Mouse (Mus musculus) hindbrain, embryonic 14.5 days (tissue): ENCODE measurements around the gene Arid3a. TPM values are rescaled to one million over a fixed set of nuclear protein-coding genes. Genes with fewer than 3 reads are reported as not detected.
"Not testable (repeated sequence)": the region's sequence is repeated elsewhere in the genome, so short reads cannot be mapped to it uniquely, and the experiment has no call there.

Experiments
- ATAC-seq: fragments of 200-750 bp; cut with Nextera tagmentation; 2 replicates; pipeline ENCODE4 v1.8.0; 2017; ENCODE audit warnings: moderate number of reproducible peaks, mild to moderate bottlenecking, moderate TSS enrichment, moderate library complexity; ENCODE audit not compliant: low FRiP score
- DNase-seq: peaks from one replicate; pipeline ENCODE4 v3.0.0-alpha.2; 2015; ENCODE audit warnings: low spot score
- H3K27ac ChIP-seq: fragments of 300-500 bp; sonication (generic); 2 replicates; pipeline ENCODE4 v1.5.1; 2014; ENCODE audit warnings: mild to moderate bottlenecking, moderate library complexity
- H3K27me3 ChIP-seq: fragments of 300-500 bp; sonication (generic); 2 replicates; pipeline ENCODE4 v1.6.1; 2014; ENCODE audit warnings: mild to moderate bottlenecking, low read length, mixed read lengths; ENCODE audit not compliant: control insufficient read depth, insufficient read depth
- H3K36me3 ChIP-seq: fragments of 300-500 bp; sonication (generic); replicated peaks from 2 replicates; pipeline ENCODE4 v1.6.1; 2014; ENCODE audit not compliant: control insufficient read depth, insufficient read depth
- H3K4me1 ChIP-seq: fragments of 300-500 bp; sonication (generic); replicated peaks from 2 replicates; pipeline ENCODE4 v1.6.1; 2014; ENCODE audit warnings: antibody characterized with exemption, low read length, mixed read lengths; ENCODE audit not compliant: control insufficient read depth, insufficient read depth
- H3K4me2 ChIP-seq: fragments of 300-500 bp; sonication (generic); replicated peaks from 2 replicates; pipeline ENCODE4 v1.6.1; 2014; ENCODE audit warnings: mild to moderate bottlenecking, moderate library complexity
- H3K4me3 ChIP-seq: fragments of 300-500 bp; sonication (generic); replicated peaks from 2 replicates; pipeline ENCODE4 v1.5.1; 2014; ENCODE audit warnings: mild to moderate bottlenecking, low read length
- H3K9ac ChIP-seq: fragments of 300-500 bp; sonication (generic); 2 replicates; pipeline ENCODE4 v1.6.1; 2014
- H3K9me3 ChIP-seq: fragments of 300-500 bp; sonication (generic); 2 replicates; pipeline ENCODE4 v1.6.1; 2016; ENCODE audit warnings: low read length; ENCODE audit not compliant: control insufficient read depth
- WGBS: fragments of 180-500 bp; shearing (Covaris S2); extraction: QIAGEN DNeasy Blood & Tissue Kit; methylation state at CpG from one replicate; pipeline ENCODE4 v1.1.7; 2014; 5-methylcytosine and 5-hydroxymethylcytosine counted together
- polyA plus RNA-seq: library from polyadenylated mRNA; unstranded; fragments of >200 nt; fragmentation: Nextera tagmentation; extraction: Ambion mirVana; gene quantifications from 2 replicates; pipeline ENCODE4 v1.2.1, GENCODE M21; 2014

Gene Arid3a
- 3.4 and 3.8 TPM in 2 replicates for polyA plus RNA-seq

GRCm38 (mm10) chr10:79926491-79927323 is at the start of gene Arid3a:
Gene Arid3a, plus strand, starts transcription at chr10:79927043.
- WGBS, result under 1% methylated on average over 63 of the region's 63 CpGs
- H3K27ac ChIP-seq, result peak within 1 kb of the TSS; percentile 91
- ATAC-seq, result peak; percentile 78

GRCm38 (mm10) chr10:79877174-79877573 is 49.7 kb upstream of the Arid3a start:
- H3K4me3 ChIP-seq, result no peak overlapping the region
- ATAC-seq (no peak), DNase-seq (no peak)
- H3K9ac ChIP-seq, result no peak overlapping the region
- H3K27me3 ChIP-seq, result peaks cover 11% of the 10 kb centered on the region; the same call in 1 of the 2 replicates
- H3K9me3 ChIP-seq, result no peaks in the 10 kb centered on the region
- peaks cover 21% of the 10 kb centered on the region for H3K4me1 ChIP-seq
- 43% methylated on average over 1 of the region's 1 CpGs for WGBS
- no peak overlapping the region for H3K27ac ChIP-seq
- H3K4me2 ChIP-seq, result no peak overlapping the region
- H3K36me3 ChIP-seq, result no peaks in the 10 kb centered on the region

More at GRCm38 (mm10) chr10:79926491-79927323, at the start of gene Arid3a:
- no peaks in the 10 kb centered on the region for H3K9me3 ChIP-seq
- H3K27me3 ChIP-seq, result peaks cover 20% of the 10 kb centered on the region
- peaks cover 7% of the 10 kb centered on the region for H3K36me3 ChIP-seq
- H3K4me1 ChIP-seq, result peaks cover 18% of the 10 kb centered on the region
- H3K4me2 ChIP-seq, result peak within 1 kb of the TSS; percentile 81
- peak; percentile 93 for DNase-seq
- peak within 1 kb of the TSS; percentile 86 for H3K4me3 ChIP-seq
- peak within 1 kb of the TSS; percentile 84 for H3K9ac ChIP-seq

DNA sequence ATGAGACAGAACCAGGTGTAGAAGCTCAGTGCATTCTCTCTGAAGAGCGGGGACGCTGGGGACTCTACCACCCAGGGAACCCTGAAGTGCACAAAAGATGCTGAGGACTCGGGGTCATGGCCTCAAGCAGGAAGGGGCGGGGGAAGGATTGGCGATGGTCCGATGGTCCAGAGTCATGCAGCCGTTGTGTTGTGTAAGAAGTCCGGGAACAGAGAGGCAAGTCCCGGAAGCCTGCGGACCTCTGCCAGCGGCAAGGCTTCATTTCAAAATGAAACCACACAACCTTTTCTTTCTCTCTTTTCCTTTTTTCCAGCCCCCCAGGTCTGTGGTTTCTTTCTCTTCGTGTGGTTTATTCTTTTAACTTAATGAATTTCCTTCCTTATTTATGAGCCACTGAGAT is 49.1 kb upstream of the Arid3a start:
- peaks cover 18% of the 10 kb centered on the region for H3K4me1 ChIP-seq
- H3K4me2 ChIP-seq, result no peak overlapping the region
- ATAC-seq (no peak), DNase-seq (no peak)
- H3K9me3 ChIP-seq, result no peaks in the 10 kb centered on the region
- no peak overlapping the region for H3K9ac ChIP-seq
- 40% methylated on average over 12 of the region's 12 CpGs for WGBS
- H3K27ac ChIP-seq, result no peak overlapping the region
- no peak overlapping the region for H3K4me3 ChIP-seq
- H3K27me3 ChIP-seq, result peaks cover 17% of the 10 kb centered on the region
- H3K36me3 ChIP-seq, result no peaks in the 10 kb centered on the region

GRCm38 (mm10) chr10:79879527-79879926 is 47.3 kb upstream of the Arid3a start:
- Histone ChIP-seq H3K27ac (no peak overlapping the region), H3K9me3 (no peaks in the 10 kb centered on the region), H3K27me3 (peaks cover 24% of the 10 kb centered on the region), H3K9ac (no peak overlapping the region), H3K4me3 (no peak overlapping the region), H3K36me3 (no peaks in the 10 kb centered on the region), H3K4me2 (no peak overlapping the region), H3K4me1 (peaks cover 15% of the 10 kb centered on the region)
- WGBS, result 41% methylated on average over 3 of the region's 3 CpGs
- no peak for ATAC-seq
- DNase-seq, result no peak

DNA sequence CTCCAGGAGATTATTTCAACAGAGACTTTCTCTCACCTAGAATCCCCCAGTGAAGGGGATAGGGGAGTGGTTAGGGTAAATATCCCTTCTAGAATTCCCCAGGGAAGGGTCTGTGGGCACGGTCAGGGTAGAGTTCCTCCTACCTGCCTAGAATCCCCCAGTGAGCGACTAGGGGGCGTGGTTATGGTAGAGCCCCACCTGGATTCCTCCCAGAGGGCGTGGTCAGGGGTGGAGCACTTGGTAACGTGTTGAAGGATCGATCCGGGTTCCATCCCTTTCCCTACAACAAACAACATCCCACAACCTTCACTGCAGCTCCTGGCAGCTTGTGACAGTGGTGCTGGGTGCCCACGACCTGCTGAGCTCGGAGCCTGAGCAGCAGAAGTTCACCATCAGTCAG is 46.1 kb upstream of the Arid3a start:
- H3K9me3 ChIP-seq, result no peaks in the 10 kb centered on the region
- DNase-seq (no peak), ATAC-seq (no peak)
- H3K4me3 ChIP-seq, result no peak overlapping the region
- 18% methylated on average over 9 of the region's 9 CpGs for WGBS
- peaks cover 24% of the 10 kb centered on the region for H3K27me3 ChIP-seq
- H3K36me3 ChIP-seq, result no peaks in the 10 kb centered on the region
- no peak overlapping the region for H3K9ac ChIP-seq
- no peak overlapping the region for H3K4me2 ChIP-seq
- peaks cover 5% of the 10 kb centered on the region for H3K4me1 ChIP-seq
- no peak overlapping the region for H3K27ac ChIP-seq

- Histone ChIP-seq H3K9me3 (no peaks in the 10 kb centered on the region), H3K9ac (peak overlapping the region; percentile 28; the same call in 1 of the 2 replicates), H3K4me2 (peak overlapping the region; percentile 33), H3K27me3 (peaks cover 24% of the 10 kb centered on the region), H3K27ac (no peak overlapping the region), H3K4me1 (peaks cover 5% of the 10 kb centered on the region; the same call in 1 of the 2 replicates), H3K36me3 (no peaks in the 10 kb centered on the region), H3K4me3 (no peak overlapping the region)
- 7% methylated on average over 22 of the region's 22 CpGs for WGBS
- no peak for DNase-seq
- peak; percentile 5; the same call in 1 of the 2 replicates for ATAC-seq
Measured at GRCm38 (mm10) chr10:79881981-79882380, 44.9 kb upstream of the Arid3a start.

DNA sequence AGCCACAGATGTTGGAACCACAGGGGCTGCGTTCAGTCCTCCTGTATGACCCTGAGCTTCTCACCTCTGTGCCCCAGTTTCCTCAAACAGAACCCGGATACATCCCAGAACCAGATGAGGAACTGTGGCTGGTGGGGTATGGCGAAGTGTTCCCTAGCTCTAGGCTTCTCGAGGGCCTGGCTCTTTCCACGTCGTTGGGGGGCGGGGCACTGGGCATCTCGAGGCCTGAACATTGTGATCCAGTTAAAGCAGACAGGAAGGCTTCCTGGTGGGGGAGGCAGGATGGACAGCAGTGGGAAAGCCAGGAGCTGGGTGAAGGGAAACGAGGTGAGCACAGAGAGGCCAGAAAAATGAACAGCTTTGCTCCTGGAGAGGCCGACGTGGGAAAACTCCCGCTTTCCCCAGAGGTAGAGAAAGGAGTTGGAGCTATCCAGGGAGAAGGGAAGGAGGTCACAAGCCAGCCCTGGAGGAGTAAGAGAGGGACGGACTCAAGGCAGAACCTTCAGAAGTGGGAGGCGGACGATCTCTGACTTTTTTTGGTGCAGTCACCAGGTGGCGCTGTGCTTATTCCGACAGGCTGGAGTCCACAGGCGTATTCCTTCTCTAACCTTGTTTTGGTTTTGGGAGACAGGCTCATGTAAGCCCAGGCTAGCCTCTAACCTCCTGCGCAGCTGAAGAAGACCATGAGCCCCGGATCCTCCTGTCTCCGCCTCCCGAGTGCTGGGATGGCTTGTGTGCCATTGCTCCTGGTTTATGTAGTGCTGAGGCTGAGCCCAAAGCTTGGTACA is 43.4 kb upstream of the Arid3a start:
- DNase-seq (peak; percentile 80), ATAC-seq (no peak)
- WGBS, result 15% methylated on average over 22 of the region's 22 CpGs
- Histone ChIP-seq H3K27ac (no peak overlapping the region), H3K4me1 (peaks cover 5% of the 10 kb centered on the region; the same call in 1 of the 2 replicates), H3K4me2 (0 out of 2 replicates have a peak overlapping the region, but pooled peaks have one; percentile 8), H3K9me3 (no peaks in the 10 kb centered on the region), H3K36me3 (no peaks in the 10 kb centered on the region), H3K4me3 (no peak overlapping the region), H3K9ac (no peak overlapping the region), H3K27me3 (peaks cover 24% of the 10 kb centered on the region; the same call in 1 of the 2 replicates)

DNA sequence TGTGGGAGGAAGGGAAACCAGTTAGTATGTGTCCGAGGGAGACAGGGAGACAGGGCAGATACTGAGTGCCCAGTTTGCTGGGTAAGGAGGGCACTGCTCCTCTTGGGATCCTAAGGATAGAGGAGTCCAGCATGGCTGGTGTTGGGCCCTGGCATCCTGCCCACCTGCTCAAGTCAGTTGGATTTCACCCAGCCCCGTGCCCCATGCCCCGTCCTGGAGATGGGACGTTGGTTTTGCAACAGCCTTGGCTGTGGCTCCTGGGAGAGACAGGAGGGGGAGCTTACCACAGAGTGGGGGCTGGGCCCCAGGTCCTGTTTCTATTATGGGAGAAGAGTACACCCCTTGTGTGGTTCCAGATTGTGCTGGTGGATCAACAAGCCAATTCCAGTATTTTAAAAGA is 42.4 kb upstream of the Arid3a start:
- Histone ChIP-seq H3K4me2 (no peak overlapping the region), H3K9me3 (no peaks in the 10 kb centered on the region), H3K27me3 (peaks cover 24% of the 10 kb centered on the region; the same call in 1 of the 2 replicates), H3K4me1 (peaks cover 5% of the 10 kb centered on the region; the same call in 1 of the 2 replicates), H3K27ac (no peak overlapping the region), H3K36me3 (no peaks in the 10 kb centered on the region), H3K9ac (no peak overlapping the region), H3K4me3 (no peak overlapping the region)
- DNase-seq (no peak), ATAC-seq (no peak)
- WGBS, result 77% methylated on average over 4 of the region's 4 CpGs

DNA sequence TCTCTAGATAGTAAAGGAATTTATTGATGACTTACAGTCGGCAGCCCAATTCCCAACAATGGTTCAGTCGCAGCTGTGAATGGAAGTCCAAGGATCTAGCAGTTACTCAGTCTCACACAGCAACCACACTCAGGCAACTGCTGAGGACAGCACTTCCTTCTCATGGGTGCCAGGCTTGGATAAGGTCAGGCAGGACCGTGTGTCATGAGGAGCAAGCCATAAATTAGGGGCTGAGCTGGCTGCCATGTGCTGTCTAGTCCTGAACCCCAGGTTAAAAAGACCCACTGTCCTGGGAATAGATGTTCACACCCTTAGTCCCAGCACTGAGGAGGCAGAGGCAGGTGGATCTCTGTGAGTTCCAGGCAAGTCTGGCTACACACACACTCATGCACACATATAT is 41.9 kb upstream of the Arid3a start:
- not testable (repeated sequence) for H3K4me1 ChIP-seq, H3K9me3 ChIP-seq, DNase-seq, H3K4me3 ChIP-seq, H3K4me2 ChIP-seq, H3K36me3 ChIP-seq, ATAC-seq, H3K27ac ChIP-seq, H3K9ac ChIP-seq
- H3K27me3 ChIP-seq, result peaks cover 24% of the 10 kb centered on the region; the same call in 1 of the 2 replicates
- 80% methylated on average over 3 of the region's 3 CpGs for WGBS
